Mouse (Mus musculus) CD4-positive helper T cell, adult 2 months (primary cell): ENCODE results near the gene Gpn3.

Experiments used
- DNase-seq: peaks from one replicate; pipeline ENCODE4 v3.0.0-alpha.2; 2012; ENCODE audit warnings: low read depth, missing footprints, low spot score

The Gpn3 gene

DNA sequence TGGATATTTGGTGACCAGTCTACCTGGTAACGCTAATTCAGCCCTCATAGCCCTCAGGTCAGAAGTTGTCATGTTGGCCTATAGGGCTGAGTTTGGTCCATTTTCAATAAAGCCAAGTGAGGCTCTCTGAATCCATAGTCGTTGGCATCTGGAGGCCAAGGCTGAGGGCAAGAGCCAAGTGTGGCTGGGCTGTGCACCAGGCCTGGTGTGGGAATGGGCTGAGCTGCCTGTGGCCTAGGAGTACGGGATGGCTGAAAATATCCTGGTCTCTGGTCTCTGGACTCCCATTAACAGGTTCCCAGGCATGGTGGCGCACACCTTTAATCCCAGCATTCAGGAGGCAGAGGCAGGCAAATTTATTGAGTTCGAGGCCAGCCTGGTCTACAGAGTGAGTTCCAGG lies 18.3 kb downstream of the Gpn3 start:
- no peak for DNase-seq

DNA sequence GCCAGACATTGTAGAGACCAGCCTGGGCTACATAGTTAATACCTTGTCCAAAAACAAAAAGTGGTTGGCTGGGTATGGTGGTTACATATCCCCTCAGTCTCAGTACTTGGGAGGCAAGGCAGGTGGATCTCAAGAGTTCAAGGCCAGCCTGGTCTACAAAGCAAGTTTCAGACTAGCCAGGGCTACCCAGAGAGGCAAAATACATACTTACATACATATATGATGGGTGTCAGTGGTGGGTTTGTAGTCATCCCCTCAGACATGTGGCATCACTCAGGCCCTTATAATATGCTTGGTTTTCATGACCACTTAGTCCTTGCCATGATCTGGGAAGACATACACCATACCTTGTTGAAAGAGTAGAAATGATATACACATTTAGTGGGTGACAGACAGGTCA lies 19.0 kb downstream of the Gpn3 start:
- no peak for DNase-seq

GRCm38 (mm10) chr5:122391178-122391785 lies 19.6 kb downstream of the Gpn3 start:
- no peak for DNase-seq

GRCm38 (mm10) chr5:122391786-122392180 lies 20.1 kb downstream of the Gpn3 start, which contains the start of gene Arpc3:
Arpc3 (plus strand) TSS chr5:122391878.
- DNase-seq, result peak; percentile 95

DNA sequence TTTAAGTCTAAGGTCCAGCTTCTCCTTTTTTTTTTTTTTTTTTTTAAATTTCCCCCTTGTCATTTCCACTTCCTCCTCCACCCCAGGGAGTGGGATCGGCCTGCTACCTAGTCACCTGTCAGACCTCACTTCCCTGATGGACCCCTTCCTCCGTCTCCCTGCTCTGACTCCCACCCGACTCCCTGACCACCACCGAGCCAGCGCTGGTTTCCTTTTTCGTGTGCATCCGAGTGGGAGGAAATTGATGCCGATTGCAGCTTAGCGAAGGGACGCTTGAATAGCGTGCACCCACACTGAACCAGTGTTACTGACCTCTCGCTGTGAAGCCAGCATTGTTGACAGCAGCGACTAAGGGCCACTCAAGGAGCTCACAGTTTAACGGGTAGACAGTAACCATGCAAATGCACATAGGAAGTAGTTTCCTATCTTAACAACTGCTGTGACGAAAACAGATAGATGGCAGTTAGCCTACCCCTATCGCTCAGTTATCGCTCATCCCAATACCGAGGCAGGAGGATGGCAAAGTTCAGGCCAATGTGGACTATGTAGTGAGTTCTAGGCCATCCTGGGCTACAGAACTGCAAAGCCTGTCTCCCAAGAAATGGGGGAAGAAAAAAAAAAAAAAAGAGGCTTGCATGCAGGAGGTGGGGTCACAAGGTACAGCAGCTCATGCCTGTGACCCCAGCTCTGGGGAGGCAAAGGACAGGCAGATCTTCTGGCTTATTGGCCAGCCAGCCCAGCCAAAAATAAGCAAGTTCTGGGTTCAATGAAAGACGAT lies 20.7 kb downstream of the Gpn3 start:
- DNase-seq, result peak; percentile 55

- peak; percentile 86 for DNase-seq
Observed at GRCm38 (mm10) chr5:122393887-122394286, 22.2 kb downstream of the Gpn3 start.

- DNase-seq, result no peak
Observed at GRCm38 (mm10) chr5:122396791-122397190, 25.1 kb downstream of the Gpn3 start.

GRCm38 (mm10) chr5:122397495-122397894 lies 25.8 kb downstream of the Gpn3 start:
- DNase-seq, result no peak

- no peak for DNase-seq
Observed at GRCm38 (mm10) chr5:122399871-122400270, 28.2 kb downstream of the Gpn3 start.

DNA sequence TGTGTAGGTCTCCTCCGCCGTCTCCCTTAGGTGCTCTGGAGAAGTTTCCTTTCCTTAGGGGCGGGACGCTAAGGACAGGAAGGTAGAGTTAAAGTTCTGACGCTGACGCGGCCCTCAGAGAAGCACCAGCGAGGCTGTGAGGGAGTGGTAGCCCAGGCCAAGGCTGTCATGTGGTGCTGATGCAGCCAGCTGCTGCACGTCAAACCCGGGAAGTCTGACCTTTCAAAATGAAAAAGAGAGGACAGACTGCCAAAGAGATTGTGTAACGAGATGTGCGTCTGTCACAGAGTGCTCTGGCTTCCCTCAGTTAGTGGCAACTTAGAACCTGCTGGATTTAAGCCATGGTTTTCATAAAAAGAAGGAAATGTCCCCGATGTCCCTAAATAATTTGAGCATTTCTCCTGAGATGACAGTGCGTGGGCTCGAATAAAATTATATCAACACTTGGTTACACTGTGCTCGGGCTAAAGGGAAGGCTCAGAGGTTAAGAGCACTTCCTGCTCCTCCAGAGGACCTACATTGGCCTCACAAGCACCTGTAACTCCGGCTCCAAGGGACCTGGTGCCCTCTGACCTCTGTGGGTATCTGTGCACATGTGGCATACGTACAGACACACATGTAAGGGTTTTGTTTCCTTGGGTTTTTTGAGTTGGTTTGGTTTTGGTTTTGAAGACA lies 29.1 kb downstream of the Gpn3 start:
- DNase-seq, result no peak

GRCm38 (mm10) chr5:122401303-122401640 lies 29.6 kb downstream of the Gpn3 start:
- DNase-seq, result peak; percentile 65

DNA sequence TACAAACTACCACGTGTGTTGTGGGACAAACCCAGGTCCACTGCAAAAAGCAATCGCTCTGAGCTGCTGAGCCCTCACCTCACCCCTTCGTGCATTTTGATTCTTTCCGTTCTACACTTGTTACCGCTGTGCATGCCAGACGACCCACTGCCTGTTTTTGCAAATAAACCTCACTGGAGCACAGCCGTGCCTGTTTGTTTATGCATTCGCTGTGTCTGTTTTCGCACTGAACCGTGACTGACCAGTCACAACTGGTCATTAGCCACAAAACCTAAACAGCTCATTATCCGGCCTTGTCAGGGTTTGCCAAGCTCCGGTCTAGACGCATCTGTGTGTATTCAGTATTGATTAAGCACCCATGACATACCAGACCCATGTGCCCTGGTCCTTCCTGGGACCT lies 30.5 kb downstream of the Gpn3 start:
- DNase-seq, result no peak

- DNase-seq, result no peak
Observed at GRCm38 (mm10) chr5:122402772-122403171, 31.1 kb downstream of the Gpn3 start.

GRCm38 (mm10) chr5:122403362-122403761 lies 31.7 kb downstream of the Gpn3 start:
- no peak for DNase-seq

- DNase-seq, result no peak
Observed at GRCm38 (mm10) chr5:122405537-122405936, 33.9 kb downstream of the Gpn3 start.

DNA sequence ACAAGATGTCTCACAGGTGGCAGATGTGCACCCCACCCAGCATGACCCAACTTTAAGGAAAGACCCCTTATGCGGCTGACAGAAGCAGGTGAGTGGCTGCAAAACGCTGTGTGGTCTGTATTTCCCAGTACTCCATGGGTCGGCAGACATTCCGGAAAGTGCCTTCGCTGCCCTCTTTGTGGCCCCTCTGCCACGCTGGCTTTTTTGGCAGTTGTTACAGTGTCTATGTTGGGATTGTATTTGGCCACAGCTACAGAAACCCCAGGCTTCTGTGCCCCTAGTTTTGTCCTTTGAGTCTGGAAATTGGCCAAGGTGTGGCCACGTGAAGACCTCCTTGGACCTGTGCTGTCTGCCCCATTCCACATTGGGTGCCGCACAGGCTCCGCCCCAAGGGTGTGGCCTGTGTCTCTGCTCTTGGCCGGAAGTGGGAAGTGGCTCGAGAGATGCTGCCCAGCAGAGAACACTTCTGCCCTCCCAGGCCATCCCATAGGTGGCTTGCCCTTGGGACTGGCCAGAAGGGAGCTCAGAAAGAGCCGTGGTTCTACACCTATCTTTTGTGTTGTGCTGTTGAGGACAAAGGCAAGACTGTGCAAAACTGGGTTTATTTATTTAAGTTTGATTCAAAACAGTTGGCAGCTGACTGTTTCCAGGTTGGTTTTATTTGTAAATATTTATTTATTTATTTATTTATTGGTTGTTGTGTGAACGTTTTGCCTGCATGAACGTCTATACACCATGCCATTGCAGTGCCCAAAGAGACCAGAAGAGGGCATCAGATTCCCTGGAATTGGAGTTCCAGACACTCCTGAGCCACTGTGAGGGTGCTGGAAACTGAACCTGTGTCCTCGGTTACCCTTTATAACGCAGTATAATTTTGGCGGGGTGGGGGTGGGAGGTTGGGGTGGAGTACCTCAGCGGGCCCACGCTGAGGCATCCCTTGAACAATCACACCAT lies 38.3 kb downstream of the Gpn3 start:
- DNase-seq, result no peak

- DNase-seq, result no peak
Observed at GRCm38 (mm10) chr5:122411892-122412291, 40.2 kb downstream of the Gpn3 start.

GRCm38 (mm10) chr5:122412826-122413225 lies 41.1 kb downstream of the Gpn3 start:
- DNase-seq, result no peak

DNA sequence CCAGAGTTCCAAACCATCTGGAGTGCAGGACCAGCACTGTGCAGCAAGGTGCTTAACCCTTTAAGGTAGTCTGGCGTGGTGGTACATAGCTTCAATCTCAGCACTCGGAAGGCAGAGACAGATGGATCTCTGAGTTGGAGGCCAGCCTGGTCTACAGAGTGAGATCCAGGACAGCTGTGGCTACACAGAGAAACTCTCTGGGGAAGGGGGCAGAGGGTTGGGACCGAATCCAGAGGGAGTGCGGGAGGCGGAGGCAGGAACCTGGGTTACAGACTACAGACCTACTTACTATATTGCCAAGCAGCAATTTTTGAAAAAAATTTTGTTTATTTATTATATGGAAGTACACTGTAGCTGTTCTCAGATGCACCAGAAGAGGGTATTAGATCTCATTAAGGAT lies 42.7 kb downstream of the Gpn3 start:
- no peak for DNase-seq

DNA sequence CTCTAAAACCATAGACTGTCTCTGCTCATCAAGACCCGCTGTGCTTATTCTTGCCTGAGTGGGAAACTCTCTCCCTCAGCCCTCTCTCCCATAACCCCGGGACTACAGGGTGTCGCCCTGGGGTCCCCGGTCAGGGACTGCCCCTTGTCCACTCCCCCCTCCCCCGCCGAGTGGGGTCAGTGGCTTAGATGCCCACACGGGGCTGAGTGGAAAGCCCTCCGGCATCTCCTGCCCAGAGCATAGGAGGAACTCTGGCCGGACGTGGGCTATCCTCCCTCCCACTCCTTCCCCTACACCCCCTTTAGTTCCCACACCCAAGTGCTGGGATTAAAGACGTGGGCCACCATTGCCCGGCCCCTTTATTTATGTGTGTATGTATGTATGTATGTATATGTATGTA lies 43.8 kb downstream of the Gpn3 start:
- DNase-seq, result no peak

DNA sequence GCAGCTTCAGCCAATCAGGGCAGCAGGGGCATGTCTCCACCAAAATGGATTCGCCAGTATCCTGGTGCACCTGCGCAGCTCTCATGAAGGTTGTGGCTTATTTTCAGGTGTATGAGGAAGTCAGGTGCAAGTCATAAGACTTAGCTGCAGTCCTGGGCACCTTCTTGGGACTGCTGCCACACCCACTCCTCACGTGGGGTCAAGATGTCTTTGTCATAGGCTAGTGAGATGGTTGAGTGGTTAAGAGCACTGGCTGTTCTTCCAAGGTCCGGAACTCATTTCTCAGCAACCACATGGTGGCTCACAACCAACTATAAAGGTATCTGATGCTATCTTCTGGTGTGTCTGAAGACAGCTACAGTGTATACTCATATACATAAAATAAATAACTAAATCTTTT lies 49.0 kb downstream of the Gpn3 start:
- DNase-seq, result peak; percentile 34
